Mouse (Mus musculus) heart, embryonic 11.5 days (tissue): ENCODE results near the gene Sdhaf1. TPM values are rescaled to one million over a fixed set of nuclear protein-coding genes. Genes with fewer than 3 reads are reported as not detected.

Source experiments
- ATAC-seq: fragments of 200-750 bp; cut with Nextera tagmentation; replicated peaks from 2 replicates; pipeline ENCODE4 v1.8.0; 2017; ENCODE audit warnings: moderate library complexity; ENCODE audit not compliant: insufficient number of reproducible peaks, low FRiP score, low TSS enrichment
- H3K27ac ChIP-seq: fragments of 300-500 bp; sonication (generic); 2 replicates; pipeline ENCODE4 v1.5.1; 2014; ENCODE audit warnings: mild to moderate bottlenecking, low read depth, low read length
- H3K27me3 ChIP-seq: fragments of 300-500 bp; sonication (generic); 2 replicates; pipeline ENCODE4 v1.6.1; 2014; ENCODE audit warnings: mild to moderate bottlenecking, low read length, mixed read lengths; ENCODE audit not compliant: control insufficient read depth, insufficient read depth
- H3K36me3 ChIP-seq: fragments of 300-500 bp; sonication (generic); 2 replicates; pipeline ENCODE4 v1.6.1; 2014; ENCODE audit warnings: mild to moderate bottlenecking, low read length, moderate library complexity, mixed read lengths; ENCODE audit not compliant: control insufficient read depth, insufficient read depth
- H3K4me1 ChIP-seq: fragments of 300-500 bp; sonication (generic); 2 replicates; pipeline ENCODE4 v1.6.1; 2014; ENCODE audit warnings: low read length; ENCODE audit not compliant: control insufficient read depth, insufficient read depth
- H3K4me2 ChIP-seq: fragments of 300-500 bp; sonication (generic); 2 replicates; pipeline ENCODE4 v1.6.1; 2014; ENCODE audit warnings: mild to moderate bottlenecking, moderate library complexity
- H3K4me3 ChIP-seq: fragments of 300-500 bp; sonication (generic); 2 replicates; pipeline ENCODE4 v1.5.1; 2014; ENCODE audit warnings: low read depth, low read length
- H3K9ac ChIP-seq: fragments of 300-500 bp; sonication (generic); 2 replicates; pipeline ENCODE4 v1.6.1; 2014; ENCODE audit warnings: mild to moderate bottlenecking, low read depth, low read length, moderate library complexity
- H3K9me3 ChIP-seq: fragments of 300-500 bp; sonication (generic); replicated peaks from 2 replicates; pipeline ENCODE4 v1.6.1; 2016; ENCODE audit warnings: low read length; ENCODE audit not compliant: control insufficient read depth
- WGBS: fragments of 180-500 bp; shearing (Covaris S2); extraction: QIAGEN DNeasy Blood & Tissue Kit; methylation state at CpG from one replicate; pipeline ENCODE4 v1.1.7; 2014; ENCODE audit not compliant: insufficient replicate concordance; 5-methylcytosine and 5-hydroxymethylcytosine counted together
- polyA plus RNA-seq: library from polyadenylated mRNA; unstranded; fragments of >200 nt; fragmentation: Nextera tagmentation; extraction: Ambion mirVana; gene quantifications from 2 replicates; pipeline ENCODE4 v1.2.1, GENCODE M21; 2014

Sdhaf1 gene
- polyA plus RNA-seq, result 14.6 and 16.6 TPM in 2 replicates

DNA sequence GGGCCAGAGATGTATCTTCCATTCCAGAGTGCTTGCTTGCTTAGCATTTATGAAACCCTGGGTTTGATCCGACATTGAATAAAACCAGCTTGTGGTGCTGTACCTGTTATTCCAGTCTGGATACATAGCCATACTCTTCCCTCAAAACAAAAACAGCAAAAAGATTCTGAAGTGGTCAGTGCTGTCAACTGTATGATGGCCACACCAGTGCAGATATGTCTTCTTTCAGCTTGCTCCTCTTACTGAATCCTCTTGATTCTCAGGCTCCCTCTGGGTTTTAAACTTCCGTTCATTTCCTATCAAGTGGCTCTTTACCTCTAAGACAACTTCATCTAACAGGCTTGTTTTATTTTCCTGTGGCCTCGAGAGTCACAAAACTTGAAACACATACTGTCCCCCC lies at the start of gene Sdhaf1:
TSS of gene Sdhaf1 (minus strand) at position 101 of the 400 bp plus-strand sequence.
- no peak for ATAC-seq
- peaks cover 8% of the 10 kb centered on the region for H3K4me1 ChIP-seq
- H3K4me2 ChIP-seq, result peak within 1 kb of the TSS; percentile 94
- H3K9ac ChIP-seq, result peak within 1 kb of the TSS; percentile 76
- peak within 1 kb of the TSS; percentile 91 for H3K27ac ChIP-seq
- peak within 1 kb of the TSS; percentile 84 for H3K4me3 ChIP-seq
- H3K9me3 ChIP-seq, result no peaks in the 10 kb centered on the region
- WGBS, result 72% methylated on average over 3 of the region's 3 CpGs
- H3K27me3 ChIP-seq, result no peaks in the 10 kb centered on the region
- H3K36me3 ChIP-seq, result no peaks in the 10 kb centered on the region

DNA sequence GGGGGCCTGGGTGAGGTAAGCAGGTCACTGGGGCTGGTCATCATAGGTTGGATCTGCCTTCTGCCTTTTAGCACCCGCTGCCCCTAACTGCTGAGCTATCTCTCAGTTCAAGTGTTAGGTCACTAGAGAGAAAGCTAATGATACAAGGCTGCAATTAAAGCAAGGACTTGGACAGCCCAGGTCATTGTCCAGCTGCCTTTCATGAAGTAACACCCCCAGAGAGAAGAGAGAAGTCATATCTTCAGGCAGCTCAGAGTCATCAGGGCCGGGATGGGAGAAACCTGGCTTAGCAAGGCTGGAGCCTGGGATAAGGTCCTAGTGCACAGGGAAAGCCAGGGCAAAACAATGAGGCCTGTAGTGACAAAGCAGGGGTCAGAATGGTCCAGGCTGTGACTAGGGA lies 43.8 kb upstream of the Sdhaf1 start:
- H3K27ac ChIP-seq, result no peak overlapping the region
- peaks cover 12% of the 10 kb centered on the region for H3K27me3 ChIP-seq
- no peak overlapping the region for H3K4me3 ChIP-seq
- WGBS, result 63% methylated on average over 2 of the region's 2 CpGs
- H3K36me3 ChIP-seq, result no peaks in the 10 kb centered on the region
- no peak for ATAC-seq
- H3K9me3 ChIP-seq, result no peaks in the 10 kb centered on the region
- H3K4me2 ChIP-seq, result no peak overlapping the region
- no peaks in the 10 kb centered on the region; the same call in 1 of the 2 replicates for H3K4me1 ChIP-seq
- H3K9ac ChIP-seq, result no peak overlapping the region

DNA sequence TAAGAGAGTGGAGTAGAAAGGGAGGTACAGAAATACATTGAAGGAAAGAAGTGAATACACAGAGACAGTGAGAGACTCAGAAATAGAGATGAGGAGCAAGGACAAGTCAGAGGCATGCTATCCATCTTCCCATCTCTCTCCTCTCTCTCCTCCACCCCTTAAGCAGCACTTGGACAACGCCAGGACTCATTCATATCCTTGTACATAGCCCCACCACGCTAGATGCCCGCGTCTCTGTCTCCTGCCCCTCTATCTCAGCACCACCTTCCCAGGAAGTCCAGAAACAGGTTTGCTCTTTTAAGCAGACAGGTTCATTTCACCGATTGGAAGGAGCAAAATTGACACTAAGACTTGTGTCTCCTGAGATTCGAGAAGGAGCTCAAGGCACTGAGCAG lies 39.6 kb upstream of the Sdhaf1 start:
- WGBS, result 62% methylated on average over 6 of the region's 6 CpGs
- Histone ChIP-seq H3K9ac (peak overlapping the region; percentile 83), H3K27me3 (peaks cover 26% of the 10 kb centered on the region), H3K4me1 (no peaks in the 10 kb centered on the region; the same call in 1 of the 2 replicates), H3K36me3 (no peaks in the 10 kb centered on the region; the same call in 1 of the 2 replicates), H3K4me2 (peak overlapping the region; percentile 88), H3K4me3 (peak overlapping the region; percentile 65), H3K9me3 (no peaks in the 10 kb centered on the region), H3K27ac (no peak overlapping the region)
- ATAC-seq, result no peak

DNA sequence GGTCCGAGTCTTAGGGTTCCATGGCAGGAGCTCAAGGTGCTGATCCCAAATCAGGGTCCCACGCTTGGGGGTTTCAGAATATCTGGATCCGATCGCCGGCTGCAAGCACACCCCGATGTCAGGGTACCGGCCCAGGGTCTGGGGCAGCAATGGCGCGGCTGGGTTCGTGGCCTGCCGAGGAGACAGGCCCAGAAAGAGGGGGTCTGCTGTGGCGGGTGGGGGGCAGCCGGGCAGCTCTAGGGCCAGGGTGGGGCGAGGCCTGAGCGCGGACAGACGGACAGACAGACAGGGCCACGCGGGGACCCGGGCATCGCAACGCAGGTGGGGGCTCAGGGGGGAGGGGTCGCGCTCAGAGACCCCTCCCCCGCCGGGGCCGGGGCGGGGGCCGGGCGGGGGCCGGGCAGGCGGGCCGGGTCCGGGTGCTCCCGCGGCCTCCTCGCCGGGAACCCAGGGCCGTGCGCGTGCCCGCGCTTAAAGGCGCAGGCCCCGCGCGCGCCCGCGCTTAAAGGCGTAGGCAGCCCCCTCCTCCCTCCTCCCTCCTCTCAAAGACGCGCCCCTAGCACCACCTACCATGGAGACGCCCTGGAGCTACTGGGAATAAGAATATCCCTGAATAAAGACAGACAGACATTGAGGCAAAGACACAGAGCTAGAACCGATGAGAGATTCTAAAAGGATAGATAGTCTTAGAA lies 39.1 kb upstream of the Sdhaf1 start, which contains the start of gene Lrfn3:
TSS of gene Lrfn3 (minus strand) at position 121 of the 692 bp plus-strand sequence.
- Histone ChIP-seq H3K27ac (no peak within 1 kb of the TSS), H3K9me3 (no peaks in the 10 kb centered on the region), H3K4me1 (no peaks in the 10 kb centered on the region; the same call in 1 of the 2 replicates), H3K27me3 (peaks cover 26% of the 10 kb centered on the region), H3K4me3 (peak within 1 kb of the TSS; percentile 65), H3K36me3 (no peaks in the 10 kb centered on the region; the same call in 1 of the 2 replicates), H3K9ac (peak within 1 kb of the TSS; percentile 83), H3K4me2 (peak within 1 kb of the TSS; percentile 88)
- ATAC-seq, result no peak
- 1% methylated on average over 38 of the region's 55 CpGs for WGBS

DNA sequence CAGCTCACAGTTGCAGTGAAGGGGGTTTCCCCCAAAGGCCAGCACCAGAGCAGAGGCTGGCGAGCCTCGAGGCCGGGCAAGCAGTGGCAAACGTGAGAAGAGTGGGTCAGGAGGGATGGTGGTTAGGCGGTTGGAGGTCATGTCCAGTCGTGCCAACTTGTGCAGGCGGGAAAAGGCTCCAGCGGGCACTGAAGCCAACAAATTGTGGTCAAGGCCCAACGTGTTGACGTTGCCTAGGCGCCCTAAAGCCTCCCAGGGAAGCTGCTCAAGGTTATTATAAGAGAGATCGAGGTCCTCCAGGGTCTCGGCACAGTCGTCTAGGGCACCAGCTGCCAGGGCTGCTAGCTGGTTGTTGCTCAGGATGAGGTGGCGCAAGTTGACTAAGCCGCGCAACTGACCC lies 36.3 kb upstream of the Sdhaf1 start:
- no peaks in the 10 kb centered on the region; the same call in 1 of the 2 replicates for H3K36me3 ChIP-seq
- 83% methylated on average over 17 of the region's 17 CpGs for WGBS
- no peak for ATAC-seq
- no peak overlapping the region for H3K4me2 ChIP-seq
- no peak overlapping the region for H3K4me3 ChIP-seq
- no peaks in the 10 kb centered on the region for H3K9me3 ChIP-seq
- no peak overlapping the region for H3K27ac ChIP-seq
- peaks cover 30% of the 10 kb centered on the region for H3K27me3 ChIP-seq
- H3K4me1 ChIP-seq, result no peaks in the 10 kb centered on the region; the same call in 1 of the 2 replicates
- H3K9ac ChIP-seq, result no peak overlapping the region

DNA sequence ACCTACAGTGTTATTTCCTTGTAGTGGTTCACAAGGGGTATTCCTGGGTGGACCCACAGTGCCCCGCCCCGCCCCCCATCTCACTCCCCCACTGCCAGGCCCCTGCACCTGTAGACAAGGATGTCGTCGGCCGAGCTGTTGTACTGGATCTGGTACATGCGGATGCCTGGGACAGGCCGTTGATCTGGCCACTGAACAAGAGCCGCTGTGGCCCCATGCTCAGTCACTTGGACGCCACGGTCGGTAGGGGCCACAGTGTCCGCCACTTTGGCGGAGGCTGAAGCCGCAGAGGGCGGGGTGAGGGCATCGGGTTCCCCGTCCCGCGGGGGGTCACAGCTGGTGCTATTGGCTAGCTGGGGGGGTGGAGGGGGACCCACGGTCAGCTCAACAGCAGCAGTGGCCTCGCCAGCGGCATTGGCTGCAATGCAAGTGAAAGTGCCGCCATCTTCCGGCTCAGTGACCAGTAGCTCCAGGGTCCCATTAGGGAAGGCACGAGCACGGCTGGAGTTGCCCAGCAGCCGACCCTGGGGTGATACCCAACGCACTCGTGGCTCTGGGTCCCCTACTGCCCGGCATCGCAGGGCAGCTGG lies 35.7 kb upstream of the Sdhaf1 start:
- Histone ChIP-seq H3K4me1 (no peaks in the 10 kb centered on the region; the same call in 1 of the 2 replicates), H3K27me3 (peaks cover 29% of the 10 kb centered on the region), H3K27ac (no peak overlapping the region), H3K9ac (no peak overlapping the region), H3K36me3 (no peaks in the 10 kb centered on the region; the same call in 1 of the 2 replicates), H3K4me2 (no peak overlapping the region), H3K9me3 (no peaks in the 10 kb centered on the region), H3K4me3 (no peak overlapping the region)
- WGBS, result 69% methylated on average over 31 of the region's 31 CpGs
- no peak for ATAC-seq

DNA sequence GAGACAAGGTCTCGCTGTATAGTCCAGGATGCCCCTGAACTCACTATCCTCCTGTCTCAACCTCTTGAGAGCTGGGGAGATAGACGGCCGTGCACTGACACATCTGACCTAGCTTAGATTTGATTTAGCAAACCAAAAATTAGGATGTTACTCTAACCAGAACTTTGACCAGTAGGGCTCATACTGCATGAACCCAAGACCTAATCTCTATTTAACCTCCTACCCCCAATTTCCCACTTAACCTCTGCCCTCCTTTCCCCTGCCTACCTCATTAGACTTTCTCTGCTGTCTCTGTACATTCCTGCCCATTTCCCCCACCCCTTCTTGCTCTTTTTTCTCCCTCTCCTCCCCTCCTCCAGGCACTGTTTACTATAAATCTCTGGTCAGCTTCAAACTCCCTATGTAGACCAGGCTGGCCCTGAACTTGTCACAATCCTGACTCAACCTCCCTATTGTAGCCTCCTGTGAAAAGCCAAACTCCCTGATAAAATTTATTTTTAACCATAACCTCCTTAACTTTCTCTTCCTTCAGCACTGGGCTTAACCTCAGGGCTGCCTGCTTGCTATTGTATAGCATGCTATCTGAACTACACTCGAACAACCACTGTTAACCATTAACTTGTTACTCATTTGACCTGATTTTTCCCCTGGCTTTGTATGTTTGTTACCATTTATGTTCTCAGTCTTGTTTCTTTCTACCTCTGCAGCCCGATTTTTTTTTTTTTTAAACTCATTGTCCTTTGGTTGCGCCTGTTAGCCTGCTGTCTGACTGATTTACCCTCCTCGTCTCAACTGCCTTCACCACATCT lies 34.9 kb upstream of the Sdhaf1 start:
- peaks cover 21% of the 10 kb centered on the region for H3K27me3 ChIP-seq
- H3K4me1 ChIP-seq, result no peaks in the 10 kb centered on the region; the same call in 1 of the 2 replicates
- no peak for ATAC-seq
- no peaks in the 10 kb centered on the region for H3K9me3 ChIP-seq
- no peak overlapping the region for H3K4me2 ChIP-seq
- H3K9ac ChIP-seq, result no peak overlapping the region
- H3K36me3 ChIP-seq, result no peaks in the 10 kb centered on the region; the same call in 1 of the 2 replicates
- WGBS, result 71% methylated on average over 7 of the region's 7 CpGs
- no peak overlapping the region for H3K4me3 ChIP-seq
- no peak overlapping the region for H3K27ac ChIP-seq

DNA sequence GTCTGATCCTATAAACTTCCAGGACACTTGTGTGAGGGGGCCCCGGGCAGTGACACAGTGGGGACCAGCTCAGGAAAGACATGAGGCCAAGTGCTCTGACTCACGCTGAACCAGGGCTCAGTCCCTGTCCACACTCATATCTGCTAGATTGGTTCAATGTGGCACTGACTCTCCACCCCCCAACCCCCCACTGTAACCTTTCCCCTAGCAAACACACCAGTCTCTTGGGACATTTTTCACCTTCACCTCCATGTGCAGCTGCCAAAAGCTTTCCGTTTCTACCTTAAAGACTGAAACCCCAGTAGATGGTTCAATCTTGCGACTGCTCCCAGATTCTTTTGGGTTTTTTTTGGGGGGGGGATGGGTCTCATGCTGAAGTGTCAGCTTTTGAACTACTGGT lies 30.4 kb upstream of the Sdhaf1 start:
- Histone ChIP-seq H3K36me3 (no peaks in the 10 kb centered on the region; the same call in 1 of the 2 replicates), H3K4me1 (no peaks in the 10 kb centered on the region), H3K27me3 (peaks cover 31% of the 10 kb centered on the region), H3K9me3 (no peaks in the 10 kb centered on the region), H3K4me2 (no peak overlapping the region), H3K27ac (no peak overlapping the region), H3K9ac (no peak overlapping the region), H3K4me3 (no peak overlapping the region)
- 59% methylated on average over 4 of the region's 4 CpGs for WGBS
- no peak for ATAC-seq
